Mouse (Mus musculus) thymus, postnatal 10 days (tissue): ENCODE measurements around the gene Miox.
A peak's percentile ranks its signal among the peaks of the same experiment; 100 is the strongest.

ENCODE experiments used
- DNase-seq, 2 experiments: peaks; one replicate each; pipeline ENCODE4 v3.0.0; 2021; ENCODE audit warnings: low spot score in 2 of 2

The Miox gene

GRCm38 (mm10) chr15:89315190-89315731, 18.9 kb upstream of the Miox start, which contains the start of gene Sbf1:
Gene Sbf1, minus strand, starts transcription at chr15:89315311.
- peak; percentile 91 to 92 for DNase-seq

DNA sequence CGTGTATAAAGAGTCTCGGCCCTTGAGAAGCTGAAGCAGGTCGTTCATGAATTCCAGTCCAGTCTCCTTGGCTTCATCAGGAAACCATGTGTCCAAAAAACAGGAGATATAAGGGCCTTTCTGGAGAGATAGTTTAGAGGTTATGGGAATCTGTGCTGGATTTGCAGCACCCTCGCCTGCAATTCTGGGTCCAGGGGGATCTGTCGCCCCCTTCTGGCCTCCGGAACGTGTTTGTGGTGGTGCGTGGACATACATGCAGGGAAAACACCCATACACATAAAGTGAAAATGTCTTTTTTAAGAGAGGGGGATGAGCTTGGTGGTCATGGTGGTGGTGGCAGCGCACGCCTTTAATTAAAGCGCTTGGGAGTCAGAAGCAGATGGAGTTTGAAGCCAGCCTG, 18.1 kb upstream of the Miox start:
- peak in 1 of 2 experiments; percentile 45 for DNase-seq

DNA sequence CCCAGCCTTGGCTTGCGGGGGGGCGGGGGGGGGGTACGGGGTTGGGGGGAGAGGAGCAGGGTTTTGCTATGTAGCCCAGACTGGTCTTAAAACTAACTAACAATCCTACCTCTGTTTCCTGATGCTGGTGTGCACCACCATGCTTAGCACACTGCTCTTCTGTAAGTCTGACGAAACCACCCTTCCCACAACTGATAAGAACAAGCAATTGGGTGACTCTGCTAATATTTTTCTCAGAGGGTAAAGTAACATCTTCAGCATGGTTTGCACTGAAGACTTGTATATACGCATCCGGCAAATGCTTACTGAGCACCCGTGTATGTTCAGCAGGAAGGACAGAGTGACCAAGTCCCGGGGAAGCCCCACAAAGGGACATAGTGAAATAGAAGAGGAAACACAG, 12.9 kb upstream of the Miox start:
- DNase-seq, result no peak

- DNase-seq, result no peak
These were observed 11.3 kb upstream of the Miox start, which contains the start of gene Adm2 for GRCm38 (mm10) chr15:89322670-89323522. Gene Adm2, plus strand, starts transcription at chr15:89322720.

GRCm38 (mm10) chr15:89323656-89324055, 10.5 kb upstream of the Miox start:
- DNase-seq, result no peak

DNA sequence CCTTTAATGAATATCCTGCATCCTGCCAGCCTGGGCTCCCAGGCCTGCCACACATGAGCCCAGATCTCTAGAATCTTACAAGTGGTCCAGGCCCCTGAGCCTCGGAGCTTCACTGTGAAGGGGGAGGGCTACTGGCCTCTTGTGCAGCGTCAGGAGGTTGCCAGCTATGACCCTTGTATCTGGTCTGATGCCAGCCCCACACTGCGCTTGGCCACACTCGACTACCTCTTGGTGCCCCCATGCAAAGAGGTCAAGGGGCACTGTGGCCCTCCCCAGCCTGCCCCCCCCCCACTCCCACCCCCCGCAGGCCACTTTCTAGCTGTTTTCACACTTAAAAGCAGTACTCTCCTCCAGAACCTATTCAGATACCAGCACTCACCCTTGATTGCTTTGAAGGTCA, 7.8 kb upstream of the Miox start:
- DNase-seq, result no peak

GRCm38 (mm10) chr15:89334774-89335537, 758 bp downstream of the Miox start:
- DNase-seq, result no peak

DNA sequence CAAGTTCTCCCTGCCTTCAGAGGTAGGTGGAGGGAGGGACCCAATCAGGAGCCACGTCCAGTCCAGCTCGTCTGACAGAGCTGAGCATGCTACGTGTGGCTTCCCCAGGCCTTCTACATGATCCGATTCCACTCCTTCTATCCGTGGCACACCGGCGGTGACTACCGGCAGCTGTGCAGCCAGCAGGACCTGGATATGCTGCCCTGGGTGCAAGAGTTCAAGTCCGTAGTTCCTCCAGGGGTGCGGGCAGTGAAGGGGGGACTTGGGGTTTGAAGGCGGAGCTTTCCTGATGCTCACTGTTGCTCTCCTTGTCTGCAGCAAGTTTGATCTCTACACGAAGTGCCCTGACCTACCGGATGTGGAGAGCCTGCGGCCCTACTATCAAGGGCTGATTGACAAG, 2.2 kb downstream of the Miox start:
- no peak for DNase-seq

- no peak for DNase-seq
These were observed 5.5 kb downstream of the Miox start for GRCm38 (mm10) chr15:89339696-89340095.

- no peak for DNase-seq
These were observed 5.9 kb downstream of the Miox start for GRCm38 (mm10) chr15:89340136-89340535.

GRCm38 (mm10) chr15:89341678-89342077, 7.5 kb downstream of the Miox start:
- no peak for DNase-seq

GRCm38 (mm10) chr15:89343325-89343724, 9.1 kb downstream of the Miox start:
- no peak for DNase-seq

- no peak for DNase-seq
These were observed 16.2 kb downstream of the Miox start for GRCm38 (mm10) chr15:89350447-89350846.

DNA sequence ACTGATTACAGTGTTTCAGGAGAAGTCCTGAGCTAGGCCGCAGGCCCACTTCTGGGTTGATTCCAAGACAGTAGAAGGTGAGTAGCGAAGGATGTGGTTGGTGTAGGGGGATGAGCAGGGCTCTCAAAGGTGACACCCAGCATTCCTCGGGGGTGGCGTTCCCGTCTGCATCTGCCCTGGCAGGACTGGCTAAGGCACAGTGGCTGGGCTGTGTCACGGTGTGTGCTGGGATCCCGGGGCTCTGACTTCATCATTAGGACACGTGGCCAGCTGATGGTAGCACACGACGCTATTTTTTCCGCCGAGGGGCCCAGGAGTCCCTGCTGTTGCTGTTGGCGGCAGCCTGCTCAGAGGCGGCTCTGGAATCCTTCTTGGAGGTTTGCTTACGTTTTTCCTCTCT, 17.1 kb downstream of the Miox start:
- no peak for DNase-seq

DNA sequence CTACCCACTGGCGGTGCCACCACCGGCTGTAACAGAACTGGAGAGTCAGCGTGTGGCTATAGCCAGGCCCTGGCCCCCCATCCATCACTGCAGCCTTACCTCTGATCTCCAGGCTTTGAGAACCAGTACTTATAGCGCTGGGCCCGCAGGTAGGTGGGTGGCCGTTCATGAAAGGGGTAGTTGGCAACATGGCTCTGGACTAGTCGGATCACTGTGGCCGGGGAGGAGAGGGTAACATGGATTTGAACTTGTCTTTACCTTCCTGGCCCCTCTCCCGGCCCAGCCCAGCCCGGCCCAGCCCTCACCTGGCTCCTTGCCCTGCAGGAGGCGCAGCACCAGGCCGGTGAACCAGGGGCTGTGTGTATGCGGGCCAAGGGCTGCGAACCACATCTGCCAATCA, 17.9 kb downstream of the Miox start:
- DNase-seq, result no peak

- no peak for DNase-seq
These were observed 18.6 kb downstream of the Miox start for GRCm38 (mm10) chr15:89352795-89353194.

DNA sequence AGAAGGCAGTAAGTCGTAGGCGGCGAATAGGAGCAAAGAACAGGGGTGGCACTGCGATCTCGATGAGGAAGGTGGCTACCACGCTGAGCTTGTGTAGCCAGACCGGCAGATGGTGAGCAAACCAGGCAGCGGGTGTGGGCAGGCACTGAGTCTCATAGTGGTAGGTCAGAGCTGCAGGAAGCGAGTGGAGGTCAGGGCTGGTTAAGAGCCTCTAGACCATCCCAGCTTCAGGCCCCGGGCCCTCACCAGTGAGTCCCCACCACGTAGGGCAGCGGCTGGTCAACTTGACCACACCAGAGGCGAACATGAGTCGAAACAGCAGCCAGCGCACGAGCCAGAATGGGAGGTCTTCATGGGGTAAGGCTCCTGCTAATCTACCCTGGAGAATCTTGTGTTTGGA, 19.6 kb downstream of the Miox start:
- DNase-seq, result no peak

DNA sequence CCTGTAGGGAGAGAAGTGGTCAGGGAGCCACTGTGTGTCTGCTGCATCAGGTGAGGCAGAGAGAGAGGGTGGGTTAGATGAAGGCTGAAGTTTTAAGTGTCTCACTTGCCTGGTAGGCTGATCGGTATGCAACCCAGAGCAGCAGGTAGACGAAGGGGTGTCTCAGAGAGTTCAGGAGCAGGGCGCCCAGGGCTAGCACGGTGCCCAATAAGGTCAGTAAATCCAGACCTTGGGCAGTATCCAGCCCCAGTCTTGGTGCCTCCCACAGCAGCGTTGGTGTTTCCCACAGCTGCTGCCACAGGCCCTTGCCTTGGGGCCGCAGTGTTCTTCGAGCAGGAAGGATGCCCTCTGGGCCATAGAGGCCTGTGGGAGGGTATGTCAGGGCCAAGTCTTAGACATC, 20.3 kb downstream of the Miox start:
- no peak for DNase-seq

DNA sequence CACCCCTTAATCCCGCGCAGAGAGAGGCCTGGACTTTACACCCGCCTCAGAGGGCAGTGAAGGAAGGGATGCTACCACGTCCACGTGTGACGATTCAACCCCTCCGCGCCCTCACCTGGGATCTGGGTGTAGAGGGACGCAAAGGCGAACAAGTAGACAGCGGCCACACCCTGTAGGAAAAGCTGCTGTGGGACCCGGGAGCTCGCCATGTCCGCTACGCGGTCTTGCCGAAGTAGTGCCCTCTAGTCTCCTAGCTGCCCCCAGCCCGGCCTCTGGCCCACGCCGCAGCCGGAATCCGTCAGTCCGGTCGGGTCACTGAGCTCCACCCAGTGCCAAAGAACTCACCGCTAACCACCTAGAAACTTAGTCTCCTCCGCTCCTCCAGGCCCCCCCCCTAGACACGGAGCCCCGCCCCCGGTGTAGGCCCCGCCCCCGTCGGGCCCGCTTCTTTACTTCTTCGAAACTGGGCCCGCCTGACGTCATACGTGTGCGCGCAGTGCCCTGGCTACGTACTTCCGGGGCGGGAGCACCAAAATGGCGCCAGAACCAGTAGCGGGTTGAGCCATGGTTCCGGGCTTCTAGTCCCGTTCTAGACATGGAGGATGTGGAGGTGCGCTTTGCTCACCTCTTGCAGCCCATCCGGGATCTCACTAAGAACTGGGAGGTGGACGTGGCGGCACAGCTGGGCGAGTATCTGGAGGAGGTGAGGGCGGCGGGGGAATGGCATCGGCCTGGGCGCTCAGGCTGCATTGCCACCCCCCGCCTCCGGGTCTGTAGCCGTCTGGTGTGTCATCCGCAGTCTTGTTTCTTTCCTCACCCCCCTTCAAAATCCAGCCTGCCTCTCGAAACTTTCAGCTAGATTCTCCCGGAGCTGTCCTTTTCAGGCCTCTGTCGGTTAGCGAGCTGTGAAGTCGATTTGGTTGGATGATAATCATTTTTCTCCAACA, 21.3 kb downstream of the Miox start, which contains the start of the genes Lmf2 and Ncaph2:
Gene Lmf2 (minus strand): TSS at position 419 of the 947 bp plus-strand sequence.
Gene Ncaph2 (plus strand): TSS at position 479 of the 947 bp plus-strand sequence.
- peak; percentile 92 to 96 for DNase-seq

DNA sequence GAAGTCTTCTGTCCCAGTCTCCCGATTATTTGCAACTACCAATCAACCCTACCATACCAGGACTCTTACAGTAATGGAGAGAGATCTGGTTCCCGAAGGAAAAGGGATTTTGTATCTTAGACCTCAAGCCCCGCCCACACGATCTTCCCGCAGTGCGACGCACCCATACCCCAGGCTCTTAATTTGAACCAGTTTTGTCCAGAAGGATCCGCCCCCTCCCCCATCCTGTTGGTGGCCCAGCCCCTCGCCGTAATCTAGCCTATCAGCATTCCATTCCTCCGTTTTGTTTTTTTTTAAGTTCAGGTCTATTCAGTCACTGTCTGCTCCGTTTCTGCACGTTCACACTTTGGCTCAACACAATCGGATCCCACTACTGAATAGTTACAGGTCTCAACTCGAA, 22.2 kb downstream of the Miox start:
- DNase-seq, result peak; percentile 73 to 78

- no peak for DNase-seq
These were observed 24.6 kb downstream of the Miox start for GRCm38 (mm10) chr15:89358784-89359183.
